Mouse (Mus musculus): ENCODE measurements around the gene D2hgdh. TPM values are rescaled to one million over a fixed set of nuclear protein-coding genes. Genes with fewer than 3 reads are reported as not detected.

D2hgdh gene
- total RNA-seq, 2 experiments from 2014 or later: 12.4 to 13.2 TPM

Other genes starting within 250 kb of the D2hgdh start
- 21.4 and 22.7 TPM in 2 replicates for gene Stk25, start 166.2 kb upstream of the D2hgdh start, total RNA-seq (2015)
- gene Stk25, start 166.2 kb upstream of the D2hgdh start, total RNA-seq (2017): 26.5 and 39.6 TPM in 2 replicates
- gene Bok, start 139.2 kb upstream of the D2hgdh start, total RNA-seq (2015): not detected in 2 replicates
- gene Bok, start 139.2 kb upstream of the D2hgdh start, total RNA-seq (2017): not detected in 2 replicates
- 16.6 and 19.9 TPM in 2 replicates for gene Atg4b, start 73.4 kb upstream of the D2hgdh start, total RNA-seq (2015)
- gene Atg4b, start 73.4 kb upstream of the D2hgdh start, total RNA-seq (2017): 34.5 and 36.5 TPM in 2 replicates
- 19.5 and 25.3 TPM in 2 replicates for gene Thap4, start 70.0 kb upstream of the D2hgdh start, total RNA-seq (2015)
- 11.5 and 14.0 TPM in 2 replicates for gene Thap4, start 70.0 kb upstream of the D2hgdh start, total RNA-seq (2017)
- gene Dtymk, start 23.0 kb upstream of the D2hgdh start, total RNA-seq (2015): 89.6 and 94.6 TPM in 2 replicates
- gene Dtymk, start 23.0 kb upstream of the D2hgdh start, total RNA-seq (2017): 78.7 and 94.6 TPM in 2 replicates
- gene Ing5, start 20.9 kb upstream of the D2hgdh start, total RNA-seq (2015): 8.3 and 11.1 TPM in 2 replicates
- gene Ing5, start 20.9 kb upstream of the D2hgdh start, total RNA-seq (2017): 22.1 and 26.3 TPM in 2 replicates
- gene Gal3st2, start 36.4 kb downstream of the D2hgdh start, total RNA-seq (2015): not detected in 2 replicates
- gene Gal3st2, start 36.4 kb downstream of the D2hgdh start, total RNA-seq (2017): not detected in 2 replicates
- gene Gal3st2b, start 93.4 kb downstream of the D2hgdh start, total RNA-seq (2015): not detected in 2 replicates
- not detected in 2 replicates for gene Gal3st2b, start 93.4 kb downstream of the D2hgdh start, total RNA-seq (2017)
- not detected in 2 replicates for gene Gal3st2c, start 165.6 kb downstream of the D2hgdh start, total RNA-seq (2015)
- not detected in 2 replicates for gene Gal3st2c, start 165.6 kb downstream of the D2hgdh start, total RNA-seq (2017)
- gene Neu4, start 195.5 kb downstream of the D2hgdh start, total RNA-seq (2015): not detected in 2 replicates
- gene Neu4, start 195.5 kb downstream of the D2hgdh start, total RNA-seq (2017): not detected in 2 replicates
- not detected in 2 replicates for gene Pdcd1, start 227.6 kb downstream of the D2hgdh start, total RNA-seq (2015)
- gene Pdcd1, start 227.6 kb downstream of the D2hgdh start, total RNA-seq (2017): 0.26 TPM in 1 of 2 replicates, not detected in the other